Mouse (Mus musculus): ENCODE measurements around the gene Has1. TPM values are rescaled to one million over a fixed set of nuclear protein-coding genes. Genes with fewer than 3 reads are reported as not detected.

The Has1 gene
- total and polyA plus RNA-seq, 3 experiments, result not detected

DNA sequence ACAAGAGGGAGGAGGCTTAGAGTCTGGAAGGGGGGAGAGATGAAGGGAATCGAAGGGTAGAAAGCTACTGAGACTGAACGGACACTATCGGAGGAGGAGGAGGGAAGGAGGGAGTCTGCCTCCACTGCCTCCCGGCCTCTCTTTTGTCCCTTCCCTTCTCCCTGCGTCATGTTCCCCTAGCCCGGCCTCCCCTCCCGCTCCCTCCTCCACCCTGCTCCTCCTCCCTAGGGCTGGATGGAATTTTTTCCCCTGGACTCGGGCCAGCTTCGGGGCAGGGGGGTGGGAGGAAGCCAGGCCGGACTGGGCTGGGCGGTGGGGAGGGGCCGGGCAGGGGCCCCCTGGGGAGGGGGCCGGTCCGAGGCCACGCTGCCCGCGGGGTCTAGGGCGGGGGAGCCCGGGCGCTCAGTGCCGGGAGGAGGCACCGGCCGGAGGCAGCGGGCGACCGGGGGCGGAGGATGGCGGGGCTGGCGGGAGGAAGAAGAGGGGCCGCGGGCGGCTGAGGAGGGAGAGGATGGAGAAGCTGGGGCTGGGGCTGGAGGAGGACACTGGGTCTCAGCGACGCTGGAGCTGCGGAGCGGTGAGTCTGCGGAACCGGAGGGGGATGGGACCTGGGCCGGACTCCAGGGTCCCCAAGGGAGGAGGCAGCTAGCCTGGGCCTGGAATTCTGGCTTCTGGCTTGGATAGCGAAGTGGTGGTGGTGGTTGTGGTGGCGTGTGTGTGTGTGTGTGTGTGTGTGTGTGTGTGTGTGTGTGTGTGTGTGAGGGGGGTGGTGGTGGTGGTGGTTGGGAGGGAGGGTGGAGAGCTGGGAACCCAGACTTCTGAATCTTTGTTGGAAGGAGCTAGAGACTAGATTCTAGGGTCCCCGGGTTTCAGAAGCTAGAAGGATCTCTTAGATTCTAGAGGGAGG lies 28.0 kb downstream of the Has1 start, which contains the start of gene Spaca6:
Gene Spaca6 (plus strand): TSS at position 408 of the 907 bp plus-strand sequence.
- DNase-seq (ENCODE audit: extremely low read depth), result no peak
- Histone ChIP-seq H3K79me2 (replicated peaks; ENCODE audit: control insufficient read depth, extremely low read depth, insufficient read depth, poor library complexity, severe bottlenecking) (no peaks in the 10 kb centered on the region), H3K4me1 (ENCODE audit: control insufficient read depth in 1 of 2, insufficient read depth in 2 of 2) (peaks cover 0 to 9% of the 10 kb centered on the region in 2 experiments; a peak in 2 of 4 replicates), H3K36me3 (replicated peaks in 1 of 2; ENCODE audit: control insufficient read depth in 1 of 2, insufficient read depth in 1 of 2, low read length in 1 of 2) (no peaks in the 10 kb centered on the region), H3K27ac (ENCODE audit: insufficient read depth, low read depth) (no peak within 1 kb of the TSS), H3K4me3 (replicated peaks in 1 of 3; ENCODE audit: low read depth in 2 of 3, low read length in 2 of 3, poor library complexity in 1 of 3) (no peak within 1 kb of the TSS), H3K9ac (ENCODE audit: insufficient read depth, low read depth) (no peak within 1 kb of the TSS), H3K9me3 (replicated peaks; ENCODE audit: low read length) (no peaks in the 10 kb centered on the region), H3K27me3 (replicated peaks) (no peaks in the 10 kb centered on the region), H3K4me2 (ENCODE audit: insufficient read depth, low read depth, poor library complexity, severe bottlenecking) (no peak within 1 kb of the TSS)
- dilution Hi-C loops (cut with MboI; ENCODE audit: extremely low pct_ligation_motif_present, extremely low pct_unique_long_range_greater_than_20kb, low sequenced_read_pairs), result no loop called here
- in situ Hi-C loops (cut with MboI; ENCODE audit: low pct_ligation_motif_present, low pct_unique_long_range_greater_than_20kb, low sequenced_read_pairs), result no loop called here
- TF ChIP-seq UBTF (IDR thresholded peaks at IDR 0.05; ENCODE audit: low read depth, low read length), result no peak
- no peak for TF ChIP-seq KAT2A (IDR thresholded peaks at IDR 0.05; ENCODE audit: insufficient replicate concordance, low read length)
- TF ChIP-seq POLR2A (IDR thresholded peaks at IDR 0.05; ENCODE audit: low read depth, low read length), result no peak
- TF ChIP-seq CTCF (conservative IDR thresholded peaks at IDR 0.05 in 1 of 2, IDR thresholded peaks at IDR 0.05 in 1 of 2; ENCODE audit: low read depth in 2 of 2, low read length in 2 of 2), result no peak
- TF ChIP-seq MEF2A (IDR thresholded peaks at IDR 0.05; ENCODE audit: borderline replicate concordance, low read depth, low read length), result no peak
- no peak for TF ChIP-seq E2F4 (IDR thresholded peaks at IDR 0.05; ENCODE audit: insufficient replicate concordance, low read depth, low read length)
- no peak for TF ChIP-seq JUN (IDR thresholded peaks at IDR 0.05; ENCODE audit: insufficient read depth, low read depth, low read length)

- Histone ChIP-seq H3K4me3 (replicated peaks in 1 of 3; ENCODE audit: low read depth in 2 of 3, low read length in 2 of 3, poor library complexity in 1 of 3) (no peak overlapping the region), H3K4me2 (ENCODE audit: insufficient read depth, low read depth, poor library complexity, severe bottlenecking) (no peak overlapping the region), H3K36me3 (replicated peaks in 1 of 2; ENCODE audit: control insufficient read depth in 1 of 2, insufficient read depth in 1 of 2, low read length in 1 of 2) (no peaks in the 10 kb centered on the region), H3K79me2 (replicated peaks; ENCODE audit: control insufficient read depth, extremely low read depth, insufficient read depth, poor library complexity, severe bottlenecking) (no peaks in the 10 kb centered on the region), H3K4me1 (ENCODE audit: control insufficient read depth in 1 of 2, insufficient read depth in 2 of 2) (peaks cover 0 to 9% of the 10 kb centered on the region in 2 experiments; a peak in 2 of 4 replicates), H3K27ac (ENCODE audit: insufficient read depth, low read depth) (no peak overlapping the region), H3K9me3 (replicated peaks; ENCODE audit: low read length) (no peaks in the 10 kb centered on the region), H3K9ac (ENCODE audit: insufficient read depth, low read depth) (no peak overlapping the region), H3K27me3 (replicated peaks) (no peaks in the 10 kb centered on the region)
- TF ChIP-seq MAFK (IDR thresholded peaks at IDR 0.05; ENCODE audit: insufficient replicate concordance, low read length), result no peak
- TF ChIP-seq USF1 (IDR thresholded peaks at IDR 0.05; ENCODE audit: low read depth, low read length), result no peak
- TF ChIP-seq JUN (IDR thresholded peaks at IDR 0.05; ENCODE audit: insufficient read depth, low read depth, low read length), result no peak
- 0 out of 2 replicates have a peak, but pooled peaks have one; percentile 14 for TF ChIP-seq ZNF384 (IDR thresholded peaks at IDR 0.05; ENCODE audit: low read depth, low read length)
- TF ChIP-seq TCF12 (IDR thresholded peaks at IDR 0.05; ENCODE audit: low read depth, low read length), result no peak
- TF ChIP-seq ETS1 (conservative IDR thresholded peaks at IDR 0.05; ENCODE audit: low read depth, low read length), result no peak
- dilution Hi-C loops (cut with MboI; ENCODE audit: extremely low pct_ligation_motif_present, extremely low pct_unique_long_range_greater_than_20kb, low sequenced_read_pairs) (no loop called here), in situ Hi-C loops (cut with MboI; ENCODE audit: low pct_ligation_motif_present, low pct_unique_long_range_greater_than_20kb, low sequenced_read_pairs) (no loop called here)
- DNase-seq (ENCODE audit: extremely low read depth), result no peak
Observed at GRCm38 (mm10) chr17:17825921-17826591, 28.9 kb downstream of the Has1 start.

Data from CH12.LX (cell line).